In genomic region chr10:94515583-94515982, GRCm38 (mm10) we compare ENCODE assay signal across 8 mouse cellular contexts.
DNase-seq lines count a peak whose midpoint lies in the region; ATAC-seq and TF ChIP-seq lines count a peak whose summit lies in the region.

No protein-coding gene starts in this region.

- no peak for DNase-seq in layer of hippocampus, adult 2 months (ENCODE audit: low spot score in 2 of 2)
- no peak for DNase-seq in layer of hippocampus, postnatal 14 days (ENCODE audit: low spot score in 2 of 2)
- DNase-seq in embryonic facial prominence, embryonic 10.5 days (ENCODE audit: low spot score): no peak
- DNase-seq in frontal cortex, postnatal 36 days (ENCODE audit: low spot score in 2 of 2): no peak
- no peak for DNase-seq in left cerebral cortex, adult 11 months (ENCODE audit: low spot score)
- DNase-seq in B cell, adult 2 months: no peak

- TF ChIP-seq CTCF in layer of hippocampus, adult 2 months (conservative IDR thresholded peaks at IDR 0.05): no peak

- H3K9me3 ChIP-seq in embryonic facial prominence, embryonic 10.5 days: no peaks in the 10 kb centered on the region
- H3K9me3 ChIP-seq in hindbrain, embryonic 16.5 days (ENCODE audit: control insufficient read depth, low read length): no peaks in the 10 kb centered on the region
- H3K9me3 ChIP-seq in midbrain, embryonic 16.5 days (replicated peaks; ENCODE audit: control insufficient read depth, low read length, poor library complexity, severe bottlenecking): no peaks in the 10 kb centered on the region

- under 1% methylated on average over 10 of the region's 10 CpGs for WGBS in embryonic facial prominence, embryonic 10.5 days
- under 1% methylated on average over 10 of the region's 10 CpGs for WGBS in hindbrain, embryonic 16.5 days
- 1% methylated on average over 10 of the region's 10 CpGs for whole genome bisulfite sequencing in midbrain, embryonic 16.5 days

- no peak for ATAC-seq in hindbrain, embryonic 16.5 days
- ATAC-seq in midbrain, embryonic 16.5 days: no peak; the same call in 1 of the 2 replicates

- no peaks in the 10 kb centered on the region for H3K36me3 ChIP-seq in embryonic facial prominence, embryonic 10.5 days (replicated peaks)
- H3K36me3 ChIP-seq in hindbrain, embryonic 16.5 days (ENCODE audit: control insufficient read depth, insufficient read depth, low read length): no peaks in the 10 kb centered on the region
- H3K36me3 ChIP-seq in midbrain, embryonic 16.5 days (ENCODE audit: control insufficient read depth, insufficient read depth, low read length): no peaks in the 10 kb centered on the region

- H3K4me2 ChIP-seq in hindbrain, embryonic 16.5 days (ENCODE audit: low read length): peak overlapping the region; percentile 84
- peak overlapping the region; percentile 96 for H3K4me2 ChIP-seq in midbrain, embryonic 16.5 days (ENCODE audit: low read length)

- peaks cover 43% of the 10 kb centered on the region for H3K4me1 ChIP-seq in embryonic facial prominence, embryonic 10.5 days
- peaks cover 23% of the 10 kb centered on the region for H3K4me1 ChIP-seq in hindbrain, embryonic 16.5 days (ENCODE audit: control insufficient read depth, insufficient read depth, low read depth, low read length)
- peaks cover 30% of the 10 kb centered on the region for H3K4me1 ChIP-seq in midbrain, embryonic 16.5 days (ENCODE audit: control insufficient read depth, insufficient read depth, low read length)

- peak overlapping the region; percentile 99 for H3K27ac ChIP-seq in layer of hippocampus, adult 2 months
- H3K27ac ChIP-seq in embryonic facial prominence, embryonic 10.5 days (replicated peaks): peak overlapping the region; percentile 84
- peak overlapping the region; percentile 81 for H3K27ac ChIP-seq in hindbrain, embryonic 16.5 days (ENCODE audit: low read depth, low read length)
- H3K27ac ChIP-seq in midbrain, embryonic 16.5 days (ENCODE audit: low read length): peak overlapping the region; percentile 78

- peak overlapping the region; percentile 69 for H3K4me3 ChIP-seq in layer of hippocampus, adult 2 months
- H3K4me3 ChIP-seq in embryonic facial prominence, embryonic 10.5 days: peak overlapping the region; percentile 85
- H3K4me3 ChIP-seq in hindbrain, embryonic 16.5 days (ENCODE audit: low read length): peak overlapping the region; percentile 91
- peak overlapping the region; percentile 83 for H3K4me3 ChIP-seq in midbrain, embryonic 16.5 days (ENCODE audit: low read depth, low read length)

- H3K27me3 ChIP-seq in embryonic facial prominence, embryonic 10.5 days (replicated peaks; ENCODE audit: low read depth, poor library complexity, severe bottlenecking): peaks cover 81% of the 10 kb centered on the region
- H3K27me3 ChIP-seq in hindbrain, embryonic 16.5 days (replicated peaks; ENCODE audit: control insufficient read depth, insufficient read depth, low read length): no peaks in the 10 kb centered on the region; the same call in 1 of the 2 replicates
- H3K27me3 ChIP-seq in midbrain, embryonic 16.5 days (ENCODE audit: control insufficient read depth, insufficient read depth, low read depth, low read length): peaks cover 3% of the 10 kb centered on the region; the same call in 1 of the 2 replicates

- H3K9ac ChIP-seq in hindbrain, embryonic 16.5 days (ENCODE audit: low read depth, low read length): peak overlapping the region; percentile 84
- H3K9ac ChIP-seq in midbrain, embryonic 16.5 days (ENCODE audit: low read depth, low read length): peak overlapping the region; percentile 73
